Mouse (Mus musculus) testis, adult 2 months (tissue): ENCODE data around the gene Natd1. TPM values are rescaled to one million over a fixed set of nuclear protein-coding genes. Genes with fewer than 3 reads are reported as not detected.

Experiments
- H3K27ac ChIP-seq: fragments of 200-500 bp; 2 replicates; pipeline ENCODE4 v1.5.1; 2012; ENCODE audit warnings: low read depth, low read length; ENCODE audit not compliant: control insufficient read depth, insufficient read depth
- H3K27me3 ChIP-seq: fragments of 200-500 bp; 2 replicates; pipeline ENCODE4 v1.6.1; 2012; ENCODE audit warnings: mild to moderate bottlenecking, low read length, moderate library complexity; ENCODE audit not compliant: control insufficient read depth, insufficient read depth
- H3K36me3 ChIP-seq: fragments of 200-500 bp; 2 replicates; pipeline ENCODE4 v1.6.1; 2012; ENCODE audit warnings: mild to moderate bottlenecking, low read length; ENCODE audit not compliant: control insufficient read depth, insufficient read depth
- H3K4me1 ChIP-seq: fragments of 200-500 bp; 2 replicates; pipeline ENCODE4 v1.6.1; 2012; ENCODE audit warnings: low read length; ENCODE audit not compliant: control insufficient read depth, insufficient read depth
- H3K4me3 ChIP-seq: fragments of 200-500 bp; 2 replicates; pipeline ENCODE4 v1.5.1; 2012; ENCODE audit warnings: low read depth, mild to moderate bottlenecking, low read length, moderate library complexity, mixed read lengths; ENCODE audit not compliant: control insufficient read depth
- CTCF ChIP-seq: fragments of 200-500 bp; IDR thresholded peaks from 2 replicates; pipeline ENCODE4 v1.5.1; 2012; ENCODE audit warnings: low read depth, mild to moderate bottlenecking, inconsistent platforms, low read length, moderate library complexity; ENCODE audit not compliant: control insufficient read depth, insufficient read depth, insufficient replicate concordance
- POLR2A ChIP-seq: fragments of 200-500 bp; IDR thresholded peaks from 2 replicates; pipeline ENCODE4 v1.6.1; 2012; ENCODE audit warnings: low read depth, mild to moderate bottlenecking, inconsistent platforms, low read length, moderate library complexity; ENCODE audit not compliant: control insufficient read depth
- polyA plus RNA-seq: library from polyadenylated mRNA; depleted of rRNA; stranded (reverse); fragments of >200 nt; gene quantifications from 2 replicates; pipeline ENCODE4 v1.2.3, GENCODE M21; 2012

Natd1 gene
- polyA plus RNA-seq, 1 experiment = 39.6 TPM

- Histone ChIP-seq H3K4me1 (peaks cover 20% of the 10 kb centered on the region), H3K4me3 (peak overlapping the region; percentile 97), H3K27me3 (no peaks in the 10 kb centered on the region), H3K36me3 (no peaks in the 10 kb centered on the region), H3K27ac (peak overlapping the region; percentile 97)
- TF ChIP-seq CTCF (no peak), POLR2A (peak; percentile 76)
Measured at GRCm38 (mm10) chr11:60913301-60914196, 1.0 kb downstream of the Natd1 start.

GRCm38 (mm10) chr11:60912525-60912973 is 2.0 kb downstream of the Natd1 start:
- peak overlapping the region; percentile 97 for H3K27ac ChIP-seq
- peaks cover 20% of the 10 kb centered on the region for H3K4me1 ChIP-seq
- H3K27me3 ChIP-seq = no peaks in the 10 kb centered on the region
- TF ChIP-seq POLR2A (no peak), CTCF (no peak)
- no peaks in the 10 kb centered on the region for H3K36me3 ChIP-seq
- peak overlapping the region; percentile 97 for H3K4me3 ChIP-seq

- Histone ChIP-seq H3K36me3 (peaks cover 4% of the 10 kb centered on the region), H3K27ac (no peak overlapping the region), H3K4me1 (peaks cover 14% of the 10 kb centered on the region), H3K27me3 (no peaks in the 10 kb centered on the region), H3K4me3 (no peak overlapping the region)
- TF ChIP-seq POLR2A (no peak), CTCF (no peak)
Measured at GRCm38 (mm10) chr11:60909626-60910025, 4.9 kb downstream of the Natd1 start.

GRCm38 (mm10) chr11:60908073-60908472 is 6.5 kb downstream of the Natd1 start:
- TF ChIP-seq POLR2A (no peak), CTCF (no peak)
- Histone ChIP-seq H3K36me3 (peaks cover 5% of the 10 kb centered on the region), H3K4me3 (no peak overlapping the region), H3K27me3 (no peaks in the 10 kb centered on the region), H3K4me1 (peaks cover 9% of the 10 kb centered on the region), H3K27ac (no peak overlapping the region)

GRCm38 (mm10) chr11:60906449-60906848 is 8.1 kb downstream of the Natd1 start:
- peaks cover 5% of the 10 kb centered on the region for H3K36me3 ChIP-seq
- TF ChIP-seq POLR2A (no peak), CTCF (no peak)

GRCm38 (mm10) chr11:60905407-60906120 is 9.0 kb downstream of the Natd1 start:
- TF ChIP-seq POLR2A = 0 out of 2 replicates have a peak, but pooled peaks have one; percentile 19
- TF ChIP-seq CTCF = no peak
- no peak overlapping the region for H3K4me3 ChIP-seq
- peaks cover 5% of the 10 kb centered on the region for H3K36me3 ChIP-seq
- H3K4me1 ChIP-seq = no peaks in the 10 kb centered on the region; the same call in none of the 2 replicates
- H3K27ac ChIP-seq = no peak overlapping the region
- H3K27me3 ChIP-seq = no peaks in the 10 kb centered on the region

More at GRCm38 (mm10) chr11:60906449-60906848, 8.1 kb downstream of the Natd1 start:
- Histone ChIP-seq H3K4me3 (no peak overlapping the region), H3K4me1 (peaks cover under 1% of the 10 kb centered on the region), H3K27me3 (no peaks in the 10 kb centered on the region), H3K27ac (no peak overlapping the region)

GRCm38 (mm10) chr11:60903661-60904061 is 10.9 kb downstream of the Natd1 start:
- Histone ChIP-seq H3K4me1 (peaks cover 9% of the 10 kb centered on the region), H3K27ac (no peak overlapping the region), H3K4me3 (no peak overlapping the region), H3K36me3 (peaks cover 5% of the 10 kb centered on the region), H3K27me3 (no peaks in the 10 kb centered on the region)
- TF ChIP-seq CTCF = no peak
- TF ChIP-seq POLR2A = 0 out of 2 replicates have a peak, but pooled peaks have one; percentile 7
